Mouse (Mus musculus): ENCODE data around the gene Vstm5.

DNA sequence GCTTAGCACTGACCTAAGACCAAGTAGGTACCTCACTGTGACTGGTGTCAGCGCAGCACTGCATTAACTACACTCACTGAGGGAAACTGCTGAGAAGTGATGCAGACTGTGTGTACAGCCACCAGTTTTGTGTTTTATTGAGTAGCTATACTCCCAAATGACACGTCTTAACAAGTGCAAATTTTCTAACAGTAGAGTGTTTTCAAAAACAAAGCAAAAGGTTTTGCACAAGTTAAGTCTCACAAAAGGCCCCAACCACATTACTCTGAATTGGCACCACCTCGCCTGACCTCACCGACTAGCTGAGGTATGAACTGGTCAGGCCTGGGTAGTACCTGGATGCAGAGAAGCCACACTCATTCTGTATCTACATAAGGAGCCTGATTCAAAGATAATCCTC lies 38.0 kb downstream of the Vstm5 start:
- TF ChIP-seq CTCF (IDR thresholded peaks at IDR 0.05; ENCODE audit: low read depth, low read length), result no peak
- no peak for TF ChIP-seq POLR2A (IDR thresholded peaks at IDR 0.05; ENCODE audit: extremely low read depth, insufficient read depth, low read length)
